Mouse (Mus musculus) liver, adult 2 months (tissue): Measurements from ENCODE around the gene Cbx5. TPM values are rescaled to one million over a fixed set of nuclear protein-coding genes. Genes with fewer than 3 reads are reported as not detected.
"Not testable (repeated sequence)": the region's sequence is repeated elsewhere in the genome, so short reads cannot be mapped to it uniquely, and the experiment has no call there.

ENCODE experiments used
- DNase-seq: peaks from one replicate; pipeline ENCODE4 v3.0.0-alpha.2; 2011; ENCODE audit warnings: low read depth, low spot score; ENCODE audit errors: extremely low read depth
- H3K27ac ChIP-seq: fragments of 200-500 bp; replicated peaks from 2 replicates; pipeline ENCODE4 v1.5.1; 2012; ENCODE audit warnings: low read depth, mild to moderate bottlenecking, control low read depth, inconsistent platforms, low read length; ENCODE audit not compliant: insufficient read depth
- H3K27me3 ChIP-seq: fragments of 200-500 bp; 2 replicates; pipeline ENCODE4 v1.6.1; 2012; ENCODE audit warnings: mild to moderate bottlenecking, moderate library complexity, low read length, inconsistent platforms; ENCODE audit not compliant: control insufficient read depth, insufficient read depth
- H3K36me3 ChIP-seq: fragments of 200-500 bp; 2 replicates; pipeline ENCODE4 v1.6.1; 2012; ENCODE audit warnings: low read length, inconsistent platforms; ENCODE audit not compliant: control insufficient read depth, insufficient read depth
- H3K4me1 ChIP-seq: fragments of 200-500 bp; 2 replicates; pipeline ENCODE4 v1.6.1; 2011; ENCODE audit warnings: low read length; ENCODE audit not compliant: control insufficient read depth, insufficient read depth
- H3K4me3 ChIP-seq: fragments of 200-500 bp; 2 replicates; pipeline ENCODE4 v1.5.1; 2011; ENCODE audit warnings: low read depth, mild to moderate bottlenecking, control low read depth, low read length, moderate library complexity; ENCODE audit not compliant: insufficient read depth
- H3K79me2 ChIP-seq: fragments of 200-500 bp; 2 replicates; pipeline ENCODE4 v1.6.1; 2012; ENCODE audit warnings: inconsistent platforms, mild to moderate bottlenecking, low read length, moderate library complexity; ENCODE audit not compliant: control insufficient read depth, insufficient read depth
- H3K9ac ChIP-seq: fragments of 200-500 bp; 2 replicates; pipeline ENCODE4 v1.6.1; 2012; ENCODE audit warnings: low read depth, mild to moderate bottlenecking, control low read depth, inconsistent platforms, low read length
- CTCF ChIP-seq: fragments of 200-500 bp; IDR thresholded peaks from 2 replicates; pipeline ENCODE4 v1.5.1; 2011; ENCODE audit warnings: low read depth, low read length, control low read depth
- POLR2A ChIP-seq: fragments of 200-500 bp; IDR thresholded peaks from 2 replicates; pipeline ENCODE4 v1.6.1; 2011; ENCODE audit warnings: low read length, control low read depth; ENCODE audit not compliant: insufficient read depth; ENCODE audit errors: extremely low read depth
- WGBS: fragments of 180-500 bp; shearing (Covaris S2); methylation state at CpG from one replicate; pipeline ENCODE4 v1.1.7; 2018; 5-methylcytosine and 5-hydroxymethylcytosine counted together
- polyA plus RNA-seq: library from polyadenylated mRNA; depleted of rRNA; stranded (reverse); fragments of >200 nt; gene quantifications from 2 replicates; pipeline ENCODE4 v1.2.3, GENCODE M21; 2012
- total RNA-seq: library from RNA; depleted of rRNA; stranded (reverse); fragments of >200 nt; gene quantifications from 2 replicates; pipeline ENCODE4 v1.2.3, GENCODE M21; 2014

Gene Cbx5
- total and polyA plus RNA-seq, 2 experiments = 4.2 to 14.1 TPM

DNA sequence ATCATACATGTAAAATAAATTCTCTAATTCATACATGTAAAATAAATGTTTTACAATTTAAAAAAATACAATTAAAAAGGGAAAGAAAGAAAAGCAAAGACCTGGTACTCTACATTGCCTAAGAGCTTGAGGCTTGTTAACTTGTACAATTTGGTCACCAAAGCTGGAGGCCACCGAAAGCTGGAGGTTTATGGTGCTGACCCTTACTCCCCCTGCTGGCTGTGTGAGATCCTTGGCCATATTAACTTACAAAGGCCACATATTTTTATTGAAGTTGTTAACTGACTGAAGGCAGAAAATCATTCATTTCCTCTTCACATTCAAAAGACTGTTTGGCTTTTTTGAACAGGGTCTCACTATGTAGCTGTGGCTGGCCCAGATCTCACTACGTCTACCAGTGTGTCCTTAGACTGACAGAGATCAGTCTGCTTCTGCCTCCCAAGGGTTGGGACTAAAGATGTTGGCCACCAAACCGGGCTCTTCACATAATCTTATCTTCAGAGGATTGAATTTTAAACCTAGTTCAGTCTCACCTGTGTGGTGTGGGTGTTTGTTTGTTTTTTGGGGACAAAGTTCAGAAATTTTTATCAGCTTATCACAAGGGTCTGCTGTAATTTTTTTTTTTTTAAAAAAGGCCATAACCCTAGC lies 41.3 kb upstream of the Cbx5 start:
- peaks cover 32% of the 10 kb centered on the region for H3K4me1 ChIP-seq
- peaks cover 21% of the 10 kb centered on the region; the same call in 1 of the 2 replicates for H3K79me2 ChIP-seq
- TF ChIP-seq POLR2A = no peak
- peak; percentile 55; the same call in 1 of the 2 replicates for TF ChIP-seq CTCF
- H3K36me3 ChIP-seq = no peaks in the 10 kb centered on the region
- H3K9ac ChIP-seq = peak overlapping the region; percentile 44
- H3K4me3 ChIP-seq = no peak overlapping the region
- no peaks in the 10 kb centered on the region for H3K27me3 ChIP-seq
- peak; percentile 95 for DNase-seq
- peak overlapping the region; percentile 83 for H3K27ac ChIP-seq
- 13% methylated on average over 3 of the region's 3 CpGs for WGBS

DNA sequence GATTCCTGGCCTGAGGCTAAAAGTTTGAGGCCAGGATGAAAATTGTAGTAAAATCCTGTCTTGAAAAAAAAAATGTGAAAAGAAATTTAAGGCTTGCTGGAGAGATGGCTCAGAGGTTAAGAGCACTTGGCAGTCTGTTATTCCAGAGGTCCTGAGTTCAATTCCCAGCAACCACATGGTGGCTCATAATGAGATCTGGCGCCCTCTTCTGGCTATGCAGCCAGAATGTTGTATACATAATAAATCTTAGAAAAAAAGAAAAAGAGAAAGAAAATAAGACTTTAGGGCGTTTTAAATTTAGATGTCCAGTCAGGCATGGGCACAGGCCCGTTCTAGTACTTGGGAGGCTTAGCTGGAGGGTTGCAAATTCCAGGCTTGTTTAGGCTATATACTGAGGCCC lies 40.1 kb upstream of the Cbx5 start:
- Histone ChIP-seq H3K27ac (peak overlapping the region; percentile 88), H3K27me3 (no peaks in the 10 kb centered on the region), H3K4me1 (peaks cover 23% of the 10 kb centered on the region), H3K9ac (no peak overlapping the region), H3K36me3 (no peaks in the 10 kb centered on the region), H3K4me3 (no peak overlapping the region), H3K79me2 (peaks cover 21% of the 10 kb centered on the region; the same call in 1 of the 2 replicates)
- WGBS = 65% methylated on average over 3 of the region's 3 CpGs
- peak; percentile 40 for DNase-seq
- TF ChIP-seq POLR2A (no peak), CTCF (0 out of 2 replicates have a peak, but pooled peaks have one; percentile 9)

DNA sequence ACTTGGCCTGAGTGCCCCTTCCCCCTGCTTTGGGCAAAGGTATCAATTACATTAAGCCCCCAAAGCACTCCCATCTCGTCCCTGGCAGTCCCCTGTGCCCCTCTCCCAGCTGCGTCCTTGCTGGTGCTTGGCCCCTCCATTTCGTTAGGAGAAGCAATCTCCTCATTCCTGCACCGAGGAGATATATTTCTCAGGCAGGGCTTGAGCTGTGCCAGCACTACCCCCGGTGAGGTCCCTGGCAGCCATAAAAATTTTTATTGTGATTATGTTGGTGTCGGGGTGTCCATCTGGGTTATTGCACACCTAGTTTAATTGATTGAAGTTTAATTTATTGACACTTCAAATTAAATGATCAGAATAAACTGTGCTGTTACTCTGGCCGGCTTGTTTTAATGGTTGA lies 38.3 kb upstream of the Cbx5 start:
- Histone ChIP-seq H3K79me2 (peaks cover 25% of the 10 kb centered on the region; the same call in 1 of the 2 replicates), H3K9ac (no peak overlapping the region), H3K4me3 (no peak overlapping the region), H3K36me3 (no peaks in the 10 kb centered on the region), H3K27me3 (no peaks in the 10 kb centered on the region), H3K27ac (no peak overlapping the region), H3K4me1 (peaks cover 25% of the 10 kb centered on the region)
- 62% methylated on average over 7 of the region's 7 CpGs for WGBS
- no peak for DNase-seq
- TF ChIP-seq CTCF (no peak), POLR2A (no peak)

DNA sequence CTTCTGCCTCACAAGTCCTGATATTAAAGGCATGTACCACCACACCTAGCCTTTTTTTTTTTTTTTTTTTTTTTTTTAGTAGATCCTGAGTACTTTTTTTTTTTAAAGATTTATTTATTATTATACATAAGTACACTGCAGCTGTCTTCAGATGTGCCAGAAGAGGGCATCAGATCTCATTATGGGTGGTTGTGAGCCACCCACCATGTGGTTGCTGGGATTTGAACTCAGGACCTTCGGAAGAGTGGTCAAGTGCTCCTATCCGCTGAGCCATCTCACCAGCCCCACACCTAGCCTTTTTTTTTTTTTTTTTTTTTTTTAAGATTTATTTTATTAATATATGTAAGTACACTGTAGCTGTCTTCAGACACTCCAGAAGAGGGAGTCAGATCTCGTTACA lies 36.3 kb upstream of the Cbx5 start:
- peaks cover 25% of the 10 kb centered on the region; the same call in 1 of the 2 replicates for H3K79me2 ChIP-seq
- H3K9ac ChIP-seq, H3K27me3 ChIP-seq, H3K4me3 ChIP-seq, H3K27ac ChIP-seq, H3K36me3 ChIP-seq, DNase-seq: not testable (repeated sequence)
- peaks cover 20% of the 10 kb centered on the region for H3K4me1 ChIP-seq
- WGBS = 92% methylated on average over 3 of the region's 3 CpGs

DNA sequence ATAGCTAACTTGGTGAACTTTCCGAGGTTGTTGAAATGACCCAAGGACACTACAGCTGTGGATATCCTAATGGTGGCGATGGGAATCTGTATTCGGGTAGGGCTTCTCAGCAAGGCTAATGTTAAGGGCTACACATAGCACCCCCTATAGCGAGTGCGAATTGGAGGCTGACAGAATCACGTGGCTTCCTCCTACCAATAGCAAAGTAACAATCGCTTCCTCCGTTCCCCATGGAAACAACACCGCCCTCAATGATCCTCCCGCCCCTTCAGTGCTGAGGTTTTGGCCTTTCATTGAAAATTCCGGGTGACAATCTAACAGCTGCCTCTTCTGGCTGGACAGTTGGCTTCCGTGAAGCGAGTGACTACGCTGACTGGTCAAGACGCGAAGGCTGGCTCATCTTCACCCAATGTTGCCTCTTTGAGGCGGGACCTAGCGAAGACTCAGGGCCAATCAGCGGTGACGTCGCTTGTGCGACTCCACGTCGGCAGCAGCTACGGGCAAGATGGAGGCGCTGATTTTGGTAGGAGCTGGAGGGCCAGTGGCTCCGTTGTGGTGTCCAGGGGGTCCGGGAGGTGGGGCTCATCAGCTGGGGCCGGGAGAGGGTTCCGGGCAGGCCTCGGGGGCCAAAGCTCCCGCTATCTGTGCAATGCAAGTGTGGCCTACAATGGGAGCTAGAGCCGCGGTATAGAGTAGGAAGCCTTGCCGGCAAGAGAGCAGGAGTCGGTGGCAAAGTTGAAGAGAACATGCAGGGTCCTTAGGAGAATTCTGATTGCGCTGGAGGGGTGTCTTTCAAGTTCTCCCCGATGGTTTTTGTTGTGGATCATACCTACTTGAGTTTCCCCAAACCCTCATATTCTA lies 33.0 kb upstream of the Cbx5 start, which contains the start of gene Copz1:
Gene Copz1, plus strand, starts transcription at position 296 of the 861 bp plus-strand sequence.
- Histone ChIP-seq H3K4me1 (peaks cover 10% of the 10 kb centered on the region), H3K36me3 (no peaks in the 10 kb centered on the region), H3K79me2 (peaks cover 13% of the 10 kb centered on the region; the same call in 1 of the 2 replicates), H3K9ac (peak within 1 kb of the TSS; percentile 80), H3K4me3 (peak within 1 kb of the TSS; percentile 74), H3K27ac (peak within 1 kb of the TSS; percentile 22), H3K27me3 (no peaks in the 10 kb centered on the region)
- peak; percentile 90 for TF ChIP-seq POLR2A
- TF ChIP-seq CTCF = no peak
- WGBS = under 1% methylated on average over 38 of the region's 38 CpGs
- peak; percentile 99 for DNase-seq

DNA sequence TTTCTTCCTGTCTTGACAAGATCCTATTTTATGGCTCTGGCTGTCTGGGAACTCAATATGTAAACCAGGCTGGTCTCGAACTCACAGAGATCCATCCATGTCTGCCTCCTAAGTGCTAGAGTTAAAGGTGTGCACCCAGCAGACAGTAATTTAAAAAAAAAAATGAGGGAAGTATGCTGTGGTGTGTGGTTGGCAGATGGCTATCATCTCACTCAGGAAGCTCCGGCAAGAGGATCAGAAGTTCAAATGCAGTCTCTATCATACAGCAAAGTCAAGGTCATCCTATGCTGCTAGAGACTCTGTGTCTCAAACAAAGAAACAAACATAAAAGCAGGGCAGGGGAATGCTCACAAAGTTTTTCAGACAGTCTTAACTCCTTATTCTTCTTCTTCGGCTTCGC lies 29.3 kb upstream of the Cbx5 start:
- no peak for DNase-seq
- peaks cover 2% of the 10 kb centered on the region; the same call in 1 of the 2 replicates for H3K4me1 ChIP-seq
- no peaks in the 10 kb centered on the region; the same call in 1 of the 2 replicates for H3K79me2 ChIP-seq
- no peak overlapping the region for H3K27ac ChIP-seq
- no peak overlapping the region for H3K9ac ChIP-seq
- no peaks in the 10 kb centered on the region for H3K27me3 ChIP-seq
- whole genome bisulfite sequencing = 85% methylated on average over 4 of the region's 4 CpGs
- no peaks in the 10 kb centered on the region for H3K36me3 ChIP-seq
- no peak for TF ChIP-seq CTCF
- no peak overlapping the region for H3K4me3 ChIP-seq
